Mouse (Mus musculus): ENCODE results near the gene Cngb1. TPM values are rescaled to one million over a fixed set of nuclear protein-coding genes. Genes with fewer than 3 reads are reported as not detected.

Cngb1 gene
- polyA plus RNA-seq, 1 experiment from 2014 or later, result 0.12 TPM

- ATAC-seq (ENCODE audit: insufficient read depth), result 0 out of 2 replicates have a peak, but pooled peaks have one; percentile 22
- peaks cover under 1% of the 10 kb centered on the region; the same call in 1 of the 2 replicates for H3K36me3 ChIP-seq (replicated peaks)
- WGBS (ENCODE audit: insufficient replicate concordance), result 5% methylated on average over 41 of the region's 41 CpGs
- no peak overlapping the region for H3K27ac ChIP-seq (replicated peaks)
- H3K27me3 ChIP-seq, result peaks cover 39% of the 10 kb centered on the region
- H3K9ac ChIP-seq, result no peak overlapping the region
- H3K4me2 ChIP-seq, result peak overlapping the region; percentile 74
- H3K4me3 ChIP-seq (replicated peaks), result peak overlapping the region; percentile 42
- H3K9me3 ChIP-seq (replicated peaks), result no peaks in the 10 kb centered on the region
- H3K4me1 ChIP-seq (replicated peaks), result peaks cover 11% of the 10 kb centered on the region; the same call in 1 of the 2 replicates
Measured at GRCm38 (mm10) chr8:95320224-95321139, 14.1 kb upstream of the Cngb1 start.

- no peaks in the 10 kb centered on the region for H3K36me3 ChIP-seq (replicated peaks)
Measured at GRCm38 (mm10) chr8:95315350-95315749, 9.0 kb upstream of the Cngb1 start.

DNA sequence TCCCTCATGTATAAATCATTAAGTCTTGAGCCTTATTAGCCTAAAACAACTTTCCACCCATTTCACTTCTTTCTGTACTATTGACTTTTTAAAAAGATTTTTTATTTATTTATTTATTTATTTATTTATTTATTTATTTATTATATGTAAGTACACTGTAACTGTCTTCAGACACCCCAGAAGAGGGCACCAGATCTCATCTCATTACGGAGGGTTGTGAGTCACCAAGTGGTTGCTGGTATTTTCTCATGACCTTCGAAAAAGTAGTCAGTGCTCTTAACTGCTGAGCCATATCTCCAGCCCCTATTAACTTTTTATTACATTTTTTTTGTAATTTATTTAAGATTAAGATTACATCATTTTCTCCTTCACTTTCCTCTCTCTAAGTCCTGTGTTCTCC is 8.3 kb upstream of the Cngb1 start:
- no peak for ATAC-seq (ENCODE audit: insufficient read depth)

More at GRCm38 (mm10) chr8:95315350-95315749, 9.0 kb upstream of the Cngb1 start:
- ATAC-seq (ENCODE audit: insufficient read depth), result no peak
- Histone ChIP-seq H3K9me3 (replicated peaks) (no peaks in the 10 kb centered on the region), H3K27ac (replicated peaks) (no peak overlapping the region), H3K4me3 (replicated peaks) (no peak overlapping the region), H3K27me3 (peaks cover 23% of the 10 kb centered on the region), H3K4me2 (no peak overlapping the region), H3K4me1 (replicated peaks) (peaks cover 4% of the 10 kb centered on the region; the same call in 1 of the 2 replicates), H3K9ac (no peak overlapping the region)
- WGBS (ENCODE audit: insufficient replicate concordance), result 68% methylated on average over 1 of the region's 1 CpGs

DNA sequence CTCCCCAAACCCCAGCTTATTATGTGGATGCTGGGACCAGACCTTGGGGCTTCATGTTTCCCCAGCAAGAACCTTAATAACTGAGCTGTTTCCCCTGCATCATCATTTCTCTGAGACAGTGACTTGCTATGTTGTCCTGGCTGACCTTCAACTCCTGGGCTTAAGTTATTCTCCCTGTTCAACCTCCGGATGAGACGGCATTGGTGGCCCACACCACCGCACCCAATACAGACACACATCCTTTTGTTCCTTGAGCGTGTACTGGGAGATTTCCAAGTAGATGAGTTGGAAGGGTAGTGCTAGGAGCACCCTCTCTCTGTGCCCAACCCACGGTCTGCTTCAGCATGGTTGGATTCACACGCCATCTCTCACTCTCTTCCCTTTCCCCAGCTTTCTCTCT is 7.5 kb upstream of the Cngb1 start:
- no peaks in the 10 kb centered on the region for H3K36me3 ChIP-seq (replicated peaks)
- ATAC-seq (ENCODE audit: insufficient read depth), result no peak
- H3K4me2 ChIP-seq, result no peak overlapping the region
- no peaks in the 10 kb centered on the region for H3K4me1 ChIP-seq (replicated peaks)
- no peak overlapping the region for H3K4me3 ChIP-seq (replicated peaks)
- no peak overlapping the region for H3K9ac ChIP-seq
- peaks cover 8% of the 10 kb centered on the region for H3K27me3 ChIP-seq
- H3K9me3 ChIP-seq (replicated peaks), result no peaks in the 10 kb centered on the region
- no peak overlapping the region for H3K27ac ChIP-seq (replicated peaks)
- 66% methylated on average over 6 of the region's 6 CpGs for WGBS (ENCODE audit: insufficient replicate concordance)

More for the DNA sequence above, 8.3 kb upstream of the Cngb1 start:
- H3K9me3 ChIP-seq (replicated peaks), result no peaks in the 10 kb centered on the region
- H3K4me3 ChIP-seq (replicated peaks), result no peak overlapping the region
- H3K4me1 ChIP-seq (replicated peaks), result no peaks in the 10 kb centered on the region
- no peak overlapping the region for H3K27ac ChIP-seq (replicated peaks)
- 42% methylated on average over 2 of the region's 2 CpGs for WGBS (ENCODE audit: insufficient replicate concordance)
- H3K36me3 ChIP-seq (replicated peaks), result no peaks in the 10 kb centered on the region
- H3K4me2 ChIP-seq, result no peak overlapping the region
- no peak overlapping the region for H3K9ac ChIP-seq
- H3K27me3 ChIP-seq, result peaks cover 17% of the 10 kb centered on the region

GRCm38 (mm10) chr8:95312836-95313235 is 6.5 kb upstream of the Cngb1 start:
- WGBS (ENCODE audit: insufficient replicate concordance), result 52% methylated on average over 18 of the region's 18 CpGs
- no peak for ATAC-seq (ENCODE audit: insufficient read depth)

DNA sequence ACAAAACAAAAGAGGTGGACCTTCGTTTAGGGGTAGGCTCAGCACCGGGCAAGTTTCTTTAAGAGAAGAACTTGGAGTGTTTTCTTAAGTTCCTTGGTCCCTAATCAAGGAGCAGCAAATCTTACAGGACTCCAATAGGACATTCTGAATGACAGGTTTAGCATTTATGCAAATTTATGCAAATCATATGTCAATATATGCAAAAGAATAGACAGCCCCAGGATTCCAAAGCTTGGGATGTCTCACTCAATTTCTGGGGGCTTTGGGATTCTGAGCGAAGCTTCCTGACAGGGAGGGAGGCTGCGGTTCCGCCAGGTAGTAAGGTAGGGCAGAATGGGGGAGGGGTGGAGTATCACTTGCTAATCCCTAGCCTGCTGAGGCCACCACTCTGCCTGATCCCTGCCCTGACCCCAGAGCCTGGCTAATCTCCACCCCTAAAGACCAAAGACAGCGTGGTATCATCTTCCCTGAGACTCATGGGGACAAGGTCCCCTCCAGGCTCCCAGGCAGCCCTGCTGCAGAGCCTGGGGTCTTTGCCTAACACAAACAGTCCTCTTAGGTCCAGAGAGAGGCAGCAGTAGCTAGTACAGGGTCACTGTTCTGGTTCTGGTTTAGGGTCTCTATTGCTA is 4.1 kb upstream of the Cngb1 start, which contains the start of gene Tepp:
Gene Tepp, plus strand, starts transcription at position 225 of the 629 bp plus-strand sequence.
- H3K4me2 ChIP-seq, result no peak within 1 kb of the TSS
- H3K27ac ChIP-seq (replicated peaks), result no peak within 1 kb of the TSS
- H3K9me3 ChIP-seq (replicated peaks), result no peaks in the 10 kb centered on the region
- no peaks in the 10 kb centered on the region for H3K36me3 ChIP-seq (replicated peaks)
- no peaks in the 10 kb centered on the region for H3K27me3 ChIP-seq
- no peak within 1 kb of the TSS for H3K4me3 ChIP-seq (replicated peaks)
- H3K4me1 ChIP-seq (replicated peaks), result no peaks in the 10 kb centered on the region
- no peak for ATAC-seq (ENCODE audit: insufficient read depth)
- H3K9ac ChIP-seq, result no peak within 1 kb of the TSS
- 35% methylated on average over 6 of the region's 6 CpGs for WGBS (ENCODE audit: insufficient replicate concordance)

More at GRCm38 (mm10) chr8:95312836-95313235, 6.5 kb upstream of the Cngb1 start:
- Histone ChIP-seq H3K9ac (no peak overlapping the region), H3K36me3 (replicated peaks) (no peaks in the 10 kb centered on the region), H3K4me1 (replicated peaks) (no peaks in the 10 kb centered on the region), H3K27me3 (no peaks in the 10 kb centered on the region), H3K9me3 (replicated peaks) (no peaks in the 10 kb centered on the region), H3K4me3 (replicated peaks) (no peak overlapping the region), H3K27ac (replicated peaks) (no peak overlapping the region), H3K4me2 (no peak overlapping the region)

DNA sequence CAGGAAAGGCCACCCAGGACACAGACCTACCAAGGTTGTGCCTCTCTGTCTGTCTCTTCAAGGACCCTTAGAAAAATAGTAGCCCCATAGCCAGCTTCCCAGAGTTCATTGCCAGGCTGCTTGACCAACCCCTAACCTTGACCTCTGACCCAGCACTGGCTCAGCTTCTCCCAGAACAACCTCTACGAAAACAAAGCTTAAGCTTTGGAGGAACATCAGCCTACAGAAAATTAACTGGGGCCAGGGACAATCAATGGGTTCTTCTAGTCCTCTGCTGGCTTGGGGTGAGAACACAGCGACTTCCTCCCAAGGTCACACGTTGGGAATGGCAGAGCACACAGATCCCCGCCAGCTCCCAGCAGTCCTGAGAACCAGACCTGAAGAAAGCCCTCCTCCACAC is 859 bp downstream of the Cngb1 start:
- Histone ChIP-seq H3K36me3 (replicated peaks) (no peaks in the 10 kb centered on the region), H3K4me2 (no peak overlapping the region), H3K9me3 (replicated peaks) (no peaks in the 10 kb centered on the region), H3K27ac (replicated peaks) (no peak overlapping the region), H3K4me3 (replicated peaks) (no peak overlapping the region), H3K4me1 (replicated peaks) (no peaks in the 10 kb centered on the region), H3K27me3 (no peaks in the 10 kb centered on the region), H3K9ac (no peak overlapping the region)
- WGBS (ENCODE audit: insufficient replicate concordance), result 42% methylated on average over 4 of the region's 4 CpGs
- no peak for ATAC-seq (ENCODE audit: insufficient read depth)

GRCm38 (mm10) chr8:95302410-95302809 is 4.0 kb downstream of the Cngb1 start:
- H3K9me3 ChIP-seq (replicated peaks), result no peaks in the 10 kb centered on the region
- H3K36me3 ChIP-seq (replicated peaks), result no peaks in the 10 kb centered on the region
- ATAC-seq (ENCODE audit: insufficient read depth), result no peak
- H3K27me3 ChIP-seq, result no peaks in the 10 kb centered on the region
- H3K27ac ChIP-seq (replicated peaks), result no peak overlapping the region
- H3K4me3 ChIP-seq (replicated peaks), result no peak overlapping the region
- WGBS (ENCODE audit: insufficient replicate concordance), result 8% methylated on average over 5 of the region's 5 CpGs
- H3K9ac ChIP-seq, result no peak overlapping the region
- H3K4me1 ChIP-seq (replicated peaks), result no peaks in the 10 kb centered on the region
- no peak overlapping the region for H3K4me2 ChIP-seq

DNA sequence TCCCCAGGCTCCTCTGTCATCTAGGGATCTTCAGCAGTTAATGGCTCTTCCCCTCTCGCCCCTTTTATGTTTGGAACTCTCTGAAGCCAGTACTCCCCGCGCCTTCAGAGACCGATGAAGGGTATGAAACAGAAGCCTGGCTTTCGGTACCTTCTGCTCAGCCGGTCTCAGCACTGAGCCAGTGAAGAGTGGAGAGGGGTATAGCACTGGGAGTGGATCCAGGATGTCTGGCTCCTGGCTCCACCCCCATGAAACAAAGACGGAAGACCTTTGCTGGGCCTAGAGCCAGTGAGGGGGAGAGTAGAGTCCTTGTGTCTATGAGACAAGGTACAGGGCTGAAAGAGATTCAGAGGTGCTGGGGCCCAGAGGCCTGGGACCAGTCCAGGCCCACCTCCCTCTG is 12.5 kb downstream of the Cngb1 start:
- no peak overlapping the region for H3K9ac ChIP-seq
- no peak overlapping the region for H3K4me3 ChIP-seq (replicated peaks)
- H3K4me1 ChIP-seq (replicated peaks), result no peaks in the 10 kb centered on the region
- no peaks in the 10 kb centered on the region for H3K9me3 ChIP-seq (replicated peaks)
- H3K36me3 ChIP-seq (replicated peaks), result no peaks in the 10 kb centered on the region
- H3K27ac ChIP-seq (replicated peaks), result no peak overlapping the region
- no peak overlapping the region for H3K4me2 ChIP-seq
- no peaks in the 10 kb centered on the region for H3K27me3 ChIP-seq
- 57% methylated on average over 7 of the region's 7 CpGs for WGBS (ENCODE audit: insufficient replicate concordance)
- no peak for ATAC-seq (ENCODE audit: insufficient read depth)

DNA sequence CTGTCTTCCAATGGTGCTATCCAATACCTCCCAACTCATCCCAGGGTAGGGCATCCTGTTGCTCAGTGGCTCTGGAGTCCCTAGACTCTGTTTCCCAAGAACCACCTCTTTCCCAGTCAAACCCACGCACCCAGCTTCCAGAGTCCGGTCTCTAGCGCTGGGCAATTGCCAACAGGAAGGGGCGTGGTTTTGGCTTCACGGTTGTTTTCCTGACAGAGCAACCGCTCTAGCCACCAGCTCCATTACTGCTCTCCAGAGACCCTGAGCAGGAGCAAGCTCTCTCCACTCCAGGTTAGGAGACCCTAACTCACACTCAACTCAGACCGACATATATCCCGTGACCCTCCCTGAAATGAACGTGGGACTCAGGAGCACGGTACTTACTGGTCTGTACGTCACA is 13.2 kb downstream of the Cngb1 start:
- 39% methylated on average over 11 of the region's 11 CpGs for WGBS (ENCODE audit: insufficient replicate concordance)
- Histone ChIP-seq H3K27me3 (no peaks in the 10 kb centered on the region), H3K4me1 (replicated peaks) (no peaks in the 10 kb centered on the region), H3K9ac (no peak overlapping the region), H3K36me3 (replicated peaks) (no peaks in the 10 kb centered on the region), H3K9me3 (replicated peaks) (no peaks in the 10 kb centered on the region), H3K27ac (replicated peaks) (no peak overlapping the region), H3K4me2 (no peak overlapping the region), H3K4me3 (replicated peaks) (no peak overlapping the region)
- ATAC-seq (ENCODE audit: insufficient read depth), result no peak

- Histone ChIP-seq H3K4me1 (replicated peaks) (no peaks in the 10 kb centered on the region), H3K9ac (no peak overlapping the region), H3K9me3 (replicated peaks) (no peaks in the 10 kb centered on the region), H3K4me2 (no peak overlapping the region), H3K27me3 (no peaks in the 10 kb centered on the region), H3K36me3 (replicated peaks) (no peaks in the 10 kb centered on the region), H3K27ac (replicated peaks) (no peak overlapping the region), H3K4me3 (replicated peaks) (no peak overlapping the region)
- whole genome bisulfite sequencing (ENCODE audit: insufficient replicate concordance), result 30% methylated on average over 6 of the region's 6 CpGs
- no peak for ATAC-seq (ENCODE audit: insufficient read depth)
Measured at GRCm38 (mm10) chr8:95289066-95289650, 17.2 kb downstream of the Cngb1 start.
